Mouse (Mus musculus) intestine, postnatal 0 days (tissue): Measurements from ENCODE around the gene Rhbdf2. TPM values are rescaled to one million over a fixed set of nuclear protein-coding genes. Genes with fewer than 3 reads are reported as not detected.
A peak's percentile ranks its signal among the peaks of the same experiment; 100 is the strongest.

Experiments used
- ATAC-seq: fragments of 200-750 bp; cut with Nextera tagmentation; 2 replicates; pipeline ENCODE4 v1.8.0; 2017; ENCODE audit warnings: mild to moderate bottlenecking, moderate TSS enrichment, moderate library complexity
- H3K27ac ChIP-seq: fragments of 300-500 bp; sonication (generic); 2 replicates; pipeline ENCODE4 v1.5.1; 2014; ENCODE audit warnings: mild to moderate bottlenecking, low read depth, low read length, moderate library complexity
- H3K27me3 ChIP-seq: fragments of 300-500 bp; sonication (generic); replicated peaks from 2 replicates; pipeline ENCODE4 v1.6.1; 2014; ENCODE audit warnings: low read length, mixed read lengths; ENCODE audit not compliant: control insufficient read depth, insufficient read depth
- H3K36me3 ChIP-seq: fragments of 300-500 bp; sonication (generic); 2 replicates; pipeline ENCODE4 v1.6.1; 2014; ENCODE audit warnings: mild to moderate bottlenecking, moderate library complexity; ENCODE audit not compliant: control insufficient read depth, insufficient read depth
- H3K4me1 ChIP-seq: fragments of 300-500 bp; sonication (generic); replicated peaks from 2 replicates; pipeline ENCODE4 v1.6.1; 2014; ENCODE audit warnings: antibody characterized with exemption, low read length, mixed read lengths; ENCODE audit not compliant: control insufficient read depth, insufficient read depth
- H3K4me2 ChIP-seq: fragments of 300-500 bp; sonication (generic); replicated peaks from 2 replicates; pipeline ENCODE4 v1.6.1; 2014; ENCODE audit warnings: low read depth, mild to moderate bottlenecking, moderate library complexity
- H3K4me3 ChIP-seq: fragments of 300-500 bp; sonication (generic); 2 replicates; pipeline ENCODE4 v1.5.1; 2014; ENCODE audit warnings: low read depth, low read length
- H3K9ac ChIP-seq: fragments of 300-500 bp; sonication (generic); 2 replicates; pipeline ENCODE4 v1.6.1; 2014; ENCODE audit warnings: mild to moderate bottlenecking, low read depth, low read length
- H3K9me3 ChIP-seq: fragments of 300-500 bp; sonication (generic); 2 replicates; pipeline ENCODE4 v1.6.1; 2016; ENCODE audit warnings: mixed run types; ENCODE audit not compliant: control insufficient read depth
- CTCF ChIP-seq: sonication (generic); IDR thresholded peaks from 2 replicates; pipeline ENCODE4 v1.5.1; 2016; ENCODE audit warnings: low read depth, mild to moderate bottlenecking, control low read depth, antibody characterized with exemption, moderate library complexity
- WGBS: fragments of 180-500 bp; shearing (Covaris S2); extraction: QIAGEN DNeasy Blood & Tissue Kit; methylation state at CpG from one replicate; pipeline ENCODE4 v1.1.7; 2014; 5-methylcytosine and 5-hydroxymethylcytosine counted together
- polyA plus RNA-seq: library from polyadenylated mRNA; unstranded; fragments of >200 nt; fragmentation: Nextera tagmentation; extraction: Ambion mirVana; gene quantifications from 2 replicates; pipeline ENCODE4 v1.2.1, GENCODE M21; 2015

Gene Rhbdf2
- polyA plus RNA-seq, 1 experiment from 2014 or later: 7.6 TPM

GRCm38 (mm10) chr11:116656348-116657191 is 29.8 kb upstream of the Rhbdf2 start:
- H3K4me1 ChIP-seq: peaks cover 11% of the 10 kb centered on the region
- H3K4me2 ChIP-seq: no peak overlapping the region
- TF ChIP-seq CTCF: no peak
- no peak overlapping the region for H3K27ac ChIP-seq
- H3K36me3 ChIP-seq: no peaks in the 10 kb centered on the region; the same call in 1 of the 2 replicates
- no peak overlapping the region for H3K9ac ChIP-seq
- peaks cover 18% of the 10 kb centered on the region for H3K27me3 ChIP-seq
- 78% methylated on average over 16 of the region's 16 CpGs for WGBS
- no peak for ATAC-seq
- H3K4me3 ChIP-seq: no peak overlapping the region
- H3K9me3 ChIP-seq: no peaks in the 10 kb centered on the region

GRCm38 (mm10) chr11:116654255-116654821 is 27.5 kb upstream of the Rhbdf2 start, which contains the start of gene Cygb:
TSS of gene Cygb (minus strand) at chr11:116654313.
- Histone ChIP-seq H3K4me3 (peak within 1 kb of the TSS; percentile 50), H3K4me2 (peak within 1 kb of the TSS; percentile 84), H3K36me3 (no peaks in the 10 kb centered on the region; the same call in 1 of the 2 replicates), H3K9ac (peak within 1 kb of the TSS; percentile 58), H3K27ac (no peak within 1 kb of the TSS), H3K27me3 (peaks cover 18% of the 10 kb centered on the region), H3K9me3 (no peaks in the 10 kb centered on the region), H3K4me1 (peaks cover 11% of the 10 kb centered on the region; the same call in 1 of the 2 replicates)
- ATAC-seq: no peak
- WGBS: 6% methylated on average over 28 of the region's 28 CpGs
- no peak for TF ChIP-seq CTCF

GRCm38 (mm10) chr11:116653709-116654221 is 26.9 kb upstream of the Rhbdf2 start:
- H3K36me3 ChIP-seq: no peaks in the 10 kb centered on the region; the same call in 1 of the 2 replicates
- TF ChIP-seq CTCF: no peak
- peak overlapping the region; percentile 58 for H3K9ac ChIP-seq
- under 1% methylated on average over 37 of the region's 47 CpGs for WGBS
- H3K4me2 ChIP-seq: peak overlapping the region; percentile 84
- H3K9me3 ChIP-seq: no peaks in the 10 kb centered on the region
- H3K27ac ChIP-seq: no peak overlapping the region
- H3K27me3 ChIP-seq: peaks cover 18% of the 10 kb centered on the region
- peaks cover 11% of the 10 kb centered on the region; the same call in 1 of the 2 replicates for H3K4me1 ChIP-seq
- peak overlapping the region; percentile 50 for H3K4me3 ChIP-seq
- ATAC-seq: no peak

- WGBS: 8% methylated on average over 9 of the region's 10 CpGs
These were observed 26.4 kb upstream of the Rhbdf2 start, which contains the start of gene Prcd for GRCm38 (mm10) chr11:116653234-116653633. TSS of gene Prcd (plus strand) at chr11:116653534.

GRCm38 (mm10) chr11:116652330-116653098 is 25.7 kb upstream of the Rhbdf2 start:
- H3K9ac ChIP-seq: no peak overlapping the region
- peaks cover 18% of the 10 kb centered on the region for H3K27me3 ChIP-seq
- TF ChIP-seq CTCF: no peak
- peaks cover 5% of the 10 kb centered on the region; the same call in 1 of the 2 replicates for H3K4me1 ChIP-seq
- 75% methylated on average over 25 of the region's 25 CpGs for WGBS
- no peaks in the 10 kb centered on the region; the same call in 1 of the 2 replicates for H3K36me3 ChIP-seq
- no peak overlapping the region for H3K27ac ChIP-seq
- H3K4me3 ChIP-seq: peak overlapping the region; percentile 50
- H3K4me2 ChIP-seq: peak overlapping the region; percentile 84
- H3K9me3 ChIP-seq: no peaks in the 10 kb centered on the region
- ATAC-seq: no peak

More at GRCm38 (mm10) chr11:116653234-116653633, 26.4 kb upstream of the Rhbdf2 start, which contains the start of gene Prcd:
- Histone ChIP-seq H3K4me1 (peaks cover 11% of the 10 kb centered on the region; the same call in 1 of the 2 replicates), H3K27me3 (peaks cover 18% of the 10 kb centered on the region), H3K9ac (peak within 1 kb of the TSS; percentile 58), H3K27ac (no peak within 1 kb of the TSS), H3K36me3 (no peaks in the 10 kb centered on the region; the same call in 1 of the 2 replicates), H3K9me3 (no peaks in the 10 kb centered on the region), H3K4me3 (peak within 1 kb of the TSS; percentile 50), H3K4me2 (peak within 1 kb of the TSS; percentile 84)
- no peak for ATAC-seq
- no peak for TF ChIP-seq CTCF
